Mouse (Mus musculus): ENCODE results near the gene Cnbd2. TPM values are rescaled to one million over a fixed set of nuclear protein-coding genes. Genes with fewer than 3 reads are reported as not detected.
"Not testable (repeated sequence)": the region's sequence is repeated elsewhere in the genome, so short reads cannot be mapped to it uniquely, and the experiment has no call there.

Gene Cnbd2
- polyA plus RNA-seq, 1 experiment from 2014 or later = 8.0 TPM

DNA sequence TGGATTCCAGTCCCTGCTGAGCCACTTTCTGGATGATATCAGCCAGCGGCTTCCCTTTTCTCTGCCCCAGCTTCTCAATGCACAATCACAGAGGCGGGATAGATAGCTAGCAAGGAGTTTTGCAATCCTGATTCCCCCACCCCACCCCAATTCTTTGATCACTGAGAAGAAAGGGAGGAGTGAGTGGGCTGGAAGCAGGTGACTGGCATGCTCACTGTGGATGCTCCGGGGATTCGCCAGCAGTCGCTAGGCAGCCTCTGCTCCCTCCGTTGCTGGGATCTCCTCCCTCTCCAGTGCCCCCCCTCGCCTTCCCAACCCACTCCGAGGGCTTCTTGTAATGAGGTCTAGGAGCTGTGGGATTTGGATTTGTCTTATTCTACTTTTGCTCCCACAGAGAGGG lies 96.1 kb downstream of the Cnbd2 start:
- Histone ChIP-seq H3K9ac (replicated peaks; ENCODE audit: low read depth, low read length) (no peak overlapping the region), H3K36me3 (ENCODE audit: control insufficient read depth, insufficient read depth, low read length) (no peaks in the 10 kb centered on the region), H3K27ac (ENCODE audit: low read depth, low read length) (no peak overlapping the region), H3K4me3 (ENCODE audit: low read depth, low read length) (no peak overlapping the region), H3K27me3 (ENCODE audit: control insufficient read depth, insufficient read depth, low read length) (no peaks in the 10 kb centered on the region), H3K4me2 (ENCODE audit: low read depth, low read length) (no peak overlapping the region), H3K4me1 (ENCODE audit: control insufficient read depth, insufficient read depth, low read length) (0 out of 2 replicates have a peak, but pooled peaks cover 3% of the 10 kb centered on the region), H3K9me3 (ENCODE audit: control insufficient read depth, low read length) (no peaks in the 10 kb centered on the region)
- WGBS = 32% methylated on average over 8 of the region's 8 CpGs
- no peak for ATAC-seq (ENCODE audit: low read depth)

DNA sequence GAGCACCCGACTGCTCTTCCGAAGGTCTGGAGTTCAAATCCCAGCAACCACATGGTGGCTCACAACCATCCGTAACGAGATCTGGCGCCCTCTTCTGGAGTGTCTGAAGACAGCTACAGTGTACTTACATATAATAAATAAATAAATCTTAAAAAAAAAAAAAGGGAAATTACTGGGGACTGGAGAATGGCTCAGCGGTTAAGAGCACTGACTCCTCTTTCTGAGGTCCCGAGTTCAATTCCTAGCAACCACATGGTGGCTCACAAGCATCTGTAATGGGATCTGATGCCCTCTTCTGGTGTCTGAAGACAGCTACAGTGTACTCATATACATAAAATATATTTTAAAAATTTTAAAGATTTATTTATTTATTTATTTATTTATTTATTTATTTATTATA lies 99.2 kb downstream of the Cnbd2 start:
- not testable (repeated sequence) for H3K9me3 ChIP-seq (ENCODE audit: control insufficient read depth, low read length); H3K27me3 ChIP-seq (ENCODE audit: control insufficient read depth, insufficient read depth, low read length); H3K9ac ChIP-seq (replicated peaks; ENCODE audit: low read depth, low read length); ATAC-seq (ENCODE audit: low read depth); H3K4me2 ChIP-seq (ENCODE audit: low read depth, low read length); H3K36me3 ChIP-seq (ENCODE audit: control insufficient read depth, insufficient read depth, low read length); H3K4me1 ChIP-seq (ENCODE audit: control insufficient read depth, insufficient read depth, low read length); H3K27ac ChIP-seq (ENCODE audit: low read depth, low read length); H3K4me3 ChIP-seq (ENCODE audit: low read depth, low read length)
- WGBS = 89% methylated on average over 4 of the region's 7 CpGs

DNA sequence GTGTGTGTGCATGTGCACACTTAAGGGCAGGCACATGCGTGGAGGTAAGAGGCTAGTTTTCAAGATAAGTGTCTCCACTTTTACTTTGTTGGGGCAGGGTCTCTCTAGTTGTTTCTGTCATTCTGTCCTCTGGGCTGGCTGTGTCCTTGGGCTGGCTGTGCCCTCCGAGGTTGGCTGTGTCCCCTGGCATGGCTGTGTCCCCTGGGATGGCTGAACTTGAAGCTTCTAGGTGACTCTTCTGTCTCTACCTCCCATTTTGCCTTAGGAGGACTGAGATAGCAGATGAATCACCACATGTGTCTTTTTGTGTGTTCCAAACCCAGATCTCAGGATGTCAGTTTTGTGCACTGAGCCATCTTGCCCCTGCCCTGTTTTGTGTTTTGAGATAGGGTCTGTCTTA lies 102.9 kb downstream of the Cnbd2 start:
- Histone ChIP-seq H3K9ac (replicated peaks; ENCODE audit: low read depth, low read length) (no peak overlapping the region), H3K4me3 (ENCODE audit: low read depth, low read length) (no peak overlapping the region), H3K9me3 (ENCODE audit: control insufficient read depth, low read length) (no peaks in the 10 kb centered on the region), H3K27me3 (ENCODE audit: control insufficient read depth, insufficient read depth, low read length) (no peaks in the 10 kb centered on the region), H3K4me2 (ENCODE audit: low read depth, low read length) (no peak overlapping the region), H3K27ac (ENCODE audit: low read depth, low read length) (no peak overlapping the region), H3K4me1 (ENCODE audit: control insufficient read depth, insufficient read depth, low read length) (no peaks in the 10 kb centered on the region), H3K36me3 (ENCODE audit: control insufficient read depth, insufficient read depth, low read length) (no peaks in the 10 kb centered on the region)
- WGBS = 86% methylated on average over 2 of the region's 2 CpGs
- ATAC-seq (ENCODE audit: low read depth) = no peak

DNA sequence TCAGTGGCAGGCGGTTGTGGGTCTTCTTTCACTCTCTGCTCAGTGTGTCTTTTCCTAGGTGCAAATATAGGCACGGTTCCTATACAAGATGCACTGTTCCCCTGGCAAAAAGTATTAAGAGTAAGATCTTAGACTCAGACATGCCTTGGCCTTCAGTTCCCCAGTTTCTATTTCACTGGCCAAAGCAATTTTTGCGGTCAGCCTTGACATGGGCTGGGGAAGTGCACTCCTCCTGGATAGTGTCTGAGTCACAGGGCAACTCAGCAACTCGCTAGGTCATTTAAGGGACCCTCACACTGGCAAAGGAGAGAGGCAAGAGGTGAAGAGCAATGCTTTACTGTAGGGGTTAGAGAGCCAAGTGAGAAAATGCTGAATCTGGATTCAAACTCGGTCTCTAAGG lies 103.6 kb downstream of the Cnbd2 start:
- Histone ChIP-seq H3K4me1 (ENCODE audit: control insufficient read depth, insufficient read depth, low read length) (0 out of 2 replicates have a peak, but pooled peaks cover 3% of the 10 kb centered on the region), H3K9me3 (ENCODE audit: control insufficient read depth, low read length) (no peaks in the 10 kb centered on the region), H3K4me3 (ENCODE audit: low read depth, low read length) (no peak overlapping the region), H3K4me2 (ENCODE audit: low read depth, low read length) (no peak overlapping the region), H3K27me3 (ENCODE audit: control insufficient read depth, insufficient read depth, low read length) (no peaks in the 10 kb centered on the region), H3K36me3 (ENCODE audit: control insufficient read depth, insufficient read depth, low read length) (no peaks in the 10 kb centered on the region), H3K27ac (ENCODE audit: low read depth, low read length) (no peak overlapping the region), H3K9ac (replicated peaks; ENCODE audit: low read depth, low read length) (no peak overlapping the region)
- no peak for ATAC-seq (ENCODE audit: low read depth)
- 76% methylated on average over 5 of the region's 5 CpGs for WGBS

DNA sequence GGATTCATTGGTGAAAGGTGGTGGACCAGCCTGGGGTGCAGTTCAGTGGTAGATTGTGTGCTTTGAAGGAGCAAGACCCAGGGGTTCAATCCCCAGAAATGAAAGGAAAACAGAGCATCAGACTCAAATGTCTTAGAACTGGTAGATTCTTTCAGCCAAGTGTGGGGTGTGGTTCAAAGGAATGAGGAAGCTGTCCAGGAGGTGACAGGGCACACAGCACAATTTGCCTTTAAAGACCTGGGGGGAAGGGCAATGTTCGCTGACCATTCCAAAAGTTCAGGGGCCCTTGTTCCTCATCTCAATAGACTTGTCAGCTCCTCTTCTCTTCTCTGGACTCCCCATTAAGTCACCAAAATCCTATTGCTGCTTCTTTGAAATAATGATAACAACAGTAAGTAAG lies 105.1 kb downstream of the Cnbd2 start:
- Histone ChIP-seq H3K27me3 (ENCODE audit: control insufficient read depth, insufficient read depth, low read length) (no peaks in the 10 kb centered on the region), H3K27ac (ENCODE audit: low read depth, low read length) (no peak overlapping the region; the same call in 1 of the 2 replicates), H3K4me2 (ENCODE audit: low read depth, low read length) (no peak overlapping the region), H3K9me3 (ENCODE audit: control insufficient read depth, low read length) (no peaks in the 10 kb centered on the region), H3K36me3 (ENCODE audit: control insufficient read depth, insufficient read depth, low read length) (no peaks in the 10 kb centered on the region), H3K9ac (replicated peaks; ENCODE audit: low read depth, low read length) (no peak overlapping the region), H3K4me1 (ENCODE audit: control insufficient read depth, insufficient read depth, low read length) (0 out of 2 replicates have a peak, but pooled peaks cover 3% of the 10 kb centered on the region), H3K4me3 (ENCODE audit: low read depth, low read length) (no peak overlapping the region)
- ATAC-seq (ENCODE audit: low read depth) = no peak
- 54% methylated on average over 1 of the region's 1 CpGs for WGBS

GRCm38 (mm10) chr2:156418467-156418866 lies 106.4 kb downstream of the Cnbd2 start:
- H3K9ac ChIP-seq (replicated peaks; ENCODE audit: low read depth, low read length) = no peak overlapping the region
- no peaks in the 10 kb centered on the region for H3K9me3 ChIP-seq (ENCODE audit: control insufficient read depth, low read length)
- 81% methylated on average over 5 of the region's 5 CpGs for WGBS
- H3K36me3 ChIP-seq (ENCODE audit: control insufficient read depth, insufficient read depth, low read length) = no peaks in the 10 kb centered on the region
- H3K27me3 ChIP-seq (ENCODE audit: control insufficient read depth, insufficient read depth, low read length) = no peaks in the 10 kb centered on the region
- H3K4me3 ChIP-seq (ENCODE audit: low read depth, low read length) = no peak overlapping the region
- peaks cover 9% of the 10 kb centered on the region; the same call in 1 of the 2 replicates for H3K4me1 ChIP-seq (ENCODE audit: control insufficient read depth, insufficient read depth, low read length)
- H3K27ac ChIP-seq (ENCODE audit: low read depth, low read length) = no peak overlapping the region
- H3K4me2 ChIP-seq (ENCODE audit: low read depth, low read length) = no peak overlapping the region
- ATAC-seq (ENCODE audit: low read depth) = no peak

GRCm38 (mm10) chr2:156420327-156420693 lies 108.2 kb downstream of the Cnbd2 start:
- Histone ChIP-seq H3K4me3 (ENCODE audit: low read depth, low read length) (peak overlapping the region; percentile 73), H3K4me1 (ENCODE audit: control insufficient read depth, insufficient read depth, low read length) (peaks cover 12% of the 10 kb centered on the region; the same call in 1 of the 2 replicates), H3K36me3 (ENCODE audit: control insufficient read depth, insufficient read depth, low read length) (no peaks in the 10 kb centered on the region), H3K9me3 (ENCODE audit: control insufficient read depth, low read length) (no peaks in the 10 kb centered on the region), H3K27me3 (ENCODE audit: control insufficient read depth, insufficient read depth, low read length) (no peaks in the 10 kb centered on the region), H3K27ac (ENCODE audit: low read depth, low read length) (peak overlapping the region; percentile 86), H3K9ac (replicated peaks; ENCODE audit: low read depth, low read length) (peak overlapping the region; percentile 84), H3K4me2 (ENCODE audit: low read depth, low read length) (peak overlapping the region; percentile 80)
- ATAC-seq (ENCODE audit: low read depth) = peak; percentile 38; the same call in 1 of the 2 replicates
- WGBS = 9% methylated on average over 14 of the region's 14 CpGs

DNA sequence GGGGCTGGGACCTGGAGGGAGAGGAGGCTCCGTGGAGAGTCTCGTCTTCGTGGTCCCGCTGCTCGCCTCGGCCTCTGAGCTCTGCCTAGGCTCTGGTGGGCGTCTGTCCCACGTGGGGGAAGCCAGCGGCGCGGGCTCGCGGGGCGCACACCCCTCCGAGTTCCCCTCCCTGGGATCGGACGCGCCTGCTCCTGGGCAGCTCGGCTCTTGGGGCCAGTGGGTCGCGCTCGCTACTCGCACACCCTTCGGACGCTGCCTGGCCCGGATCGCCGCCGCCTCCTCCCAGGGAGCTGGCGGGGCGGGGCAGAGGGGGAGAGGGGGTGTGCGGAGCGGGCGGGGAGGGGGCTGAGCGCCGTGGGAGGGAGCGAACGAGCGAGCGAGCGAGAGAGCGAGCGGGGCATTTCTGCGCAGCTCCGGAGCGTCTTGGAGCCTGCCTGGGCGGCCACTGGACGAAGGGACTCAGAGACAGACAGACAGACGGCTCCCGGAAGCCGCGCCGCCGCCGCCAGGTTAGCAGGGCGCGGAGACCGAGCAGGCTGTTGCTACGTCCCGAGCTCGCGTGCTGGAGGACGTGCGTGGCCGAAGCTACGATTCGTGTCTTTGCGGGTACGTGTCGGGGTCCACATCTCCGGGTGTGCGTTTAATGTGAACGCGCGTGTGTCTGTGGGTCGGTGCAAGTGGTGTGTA lies 108.7 kb downstream of the Cnbd2 start, which contains the start of gene Epb41l1:
Gene Epb41l1 (plus strand): TSS at position 216 of the 687 bp plus-strand sequence.
- Histone ChIP-seq H3K36me3 (ENCODE audit: control insufficient read depth, insufficient read depth, low read length) (no peaks in the 10 kb centered on the region), H3K4me1 (ENCODE audit: control insufficient read depth, insufficient read depth, low read length) (peaks cover 13% of the 10 kb centered on the region; the same call in 1 of the 2 replicates), H3K27ac (ENCODE audit: low read depth, low read length) (peak within 1 kb of the TSS; percentile 86), H3K27me3 (ENCODE audit: control insufficient read depth, insufficient read depth, low read length) (no peaks in the 10 kb centered on the region), H3K4me3 (ENCODE audit: low read depth, low read length) (peak within 1 kb of the TSS; percentile 73), H3K9ac (replicated peaks; ENCODE audit: low read depth, low read length) (peak within 1 kb of the TSS; percentile 84), H3K9me3 (ENCODE audit: control insufficient read depth, low read length) (no peaks in the 10 kb centered on the region), H3K4me2 (ENCODE audit: low read depth, low read length) (peak within 1 kb of the TSS; percentile 80)
- WGBS = under 1% methylated on average over 75 of the region's 76 CpGs
- peak; percentile 72 for ATAC-seq (ENCODE audit: low read depth)

- H3K27me3 ChIP-seq (ENCODE audit: control insufficient read depth, insufficient read depth, low read length) = no peaks in the 10 kb centered on the region
- peak overlapping the region; percentile 84 for H3K9ac ChIP-seq (replicated peaks; ENCODE audit: low read depth, low read length)
- peak; percentile 82 for ATAC-seq (ENCODE audit: low read depth)
- 1% methylated on average over 35 of the region's 36 CpGs for WGBS
- no peaks in the 10 kb centered on the region for H3K36me3 ChIP-seq (ENCODE audit: control insufficient read depth, insufficient read depth, low read length)
- peaks cover 13% of the 10 kb centered on the region; the same call in 1 of the 2 replicates for H3K4me1 ChIP-seq (ENCODE audit: control insufficient read depth, insufficient read depth, low read length)
- peak overlapping the region; percentile 86 for H3K27ac ChIP-seq (ENCODE audit: low read depth, low read length)
- H3K4me3 ChIP-seq (ENCODE audit: low read depth, low read length) = peak overlapping the region; percentile 73
- peak overlapping the region; percentile 80 for H3K4me2 ChIP-seq (ENCODE audit: low read depth, low read length)
- H3K9me3 ChIP-seq (ENCODE audit: control insufficient read depth, low read length) = no peaks in the 10 kb centered on the region
Measured at GRCm38 (mm10) chr2:156421381-156422110, 109.4 kb downstream of the Cnbd2 start.
